Mouse (Mus musculus) spleen, postnatal 36 days (tissue): ENCODE results near the gene Mx1.

ENCODE experiments used
- DNase-seq, 2 experiments: peaks; one replicate each; pipeline ENCODE4 v3.0.0; 2022; ENCODE audit warnings: low spot score in 2 of 2, mixed read lengths in 1 of 2

The Mx1 gene

DNA sequence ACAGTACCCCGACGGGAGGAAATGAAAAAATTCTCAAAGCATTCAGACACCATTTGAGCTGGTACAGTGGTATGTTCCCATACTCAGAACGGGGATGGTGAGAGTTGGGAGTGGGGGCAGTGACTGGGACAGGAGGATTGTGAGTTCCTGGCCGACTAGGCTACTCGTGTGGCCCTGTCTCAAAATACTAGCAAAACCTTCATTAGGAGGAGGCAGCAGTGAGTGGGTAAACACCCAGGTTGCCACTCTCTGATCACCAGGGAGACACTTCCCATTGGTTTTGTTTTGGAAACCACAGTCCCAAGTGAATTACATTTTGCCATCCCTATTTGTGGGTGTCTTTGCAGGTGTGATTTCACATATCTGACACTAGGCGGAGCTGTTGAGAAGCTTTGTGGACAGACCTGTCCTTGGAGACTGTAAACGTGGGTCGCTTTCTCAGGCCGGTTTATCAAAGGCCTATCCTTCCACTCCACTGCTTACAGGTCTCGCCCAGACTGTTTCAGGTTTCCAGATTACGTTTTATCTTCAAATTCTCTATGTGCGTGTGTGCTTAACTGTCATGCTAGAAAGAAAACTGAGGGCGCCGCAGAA lies 18.9 kb downstream of the Mx1 start:
- DNase-seq: peak; percentile 21 to 42

DNA sequence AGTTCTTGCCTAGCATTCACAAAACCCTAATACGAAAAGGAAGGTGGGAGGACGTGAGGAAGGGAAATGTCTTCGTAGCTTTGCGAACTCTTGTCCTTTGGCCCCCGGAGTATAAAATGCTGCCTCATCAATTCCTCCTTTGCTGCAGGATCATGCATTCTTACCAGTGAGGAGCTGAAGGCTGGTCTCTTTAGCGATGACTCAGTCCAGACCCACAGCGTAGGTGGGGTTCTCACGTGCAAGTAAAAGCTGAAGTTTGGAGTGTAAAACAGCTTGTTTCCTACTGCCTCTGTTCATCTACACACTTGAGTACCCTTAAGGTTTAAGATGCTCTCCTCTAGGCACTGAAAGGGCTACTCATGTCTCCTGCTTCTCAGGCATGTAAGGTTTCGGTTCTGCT lies 20.7 kb downstream of the Mx1 start:
- no peak for DNase-seq

DNA sequence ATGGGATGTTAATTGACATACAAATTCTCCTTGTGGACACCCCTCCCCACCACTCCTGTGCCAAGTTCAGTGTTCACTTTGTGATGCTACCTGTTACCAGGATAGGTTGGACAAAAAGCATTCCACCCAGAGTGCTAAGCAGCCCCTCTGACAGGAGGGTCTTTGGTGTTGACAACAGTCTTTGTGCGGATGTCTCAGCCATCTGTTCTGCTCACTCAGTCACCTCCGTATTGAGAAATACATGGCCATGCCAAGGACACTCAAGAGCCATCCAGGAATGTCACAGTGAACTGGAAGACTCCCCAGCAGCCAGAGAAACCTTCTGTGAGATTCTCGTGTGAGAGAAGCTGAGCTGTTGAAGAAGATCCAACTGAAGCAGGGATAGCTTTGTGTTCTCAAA lies 24.5 kb downstream of the Mx1 start:
- no peak for DNase-seq

DNA sequence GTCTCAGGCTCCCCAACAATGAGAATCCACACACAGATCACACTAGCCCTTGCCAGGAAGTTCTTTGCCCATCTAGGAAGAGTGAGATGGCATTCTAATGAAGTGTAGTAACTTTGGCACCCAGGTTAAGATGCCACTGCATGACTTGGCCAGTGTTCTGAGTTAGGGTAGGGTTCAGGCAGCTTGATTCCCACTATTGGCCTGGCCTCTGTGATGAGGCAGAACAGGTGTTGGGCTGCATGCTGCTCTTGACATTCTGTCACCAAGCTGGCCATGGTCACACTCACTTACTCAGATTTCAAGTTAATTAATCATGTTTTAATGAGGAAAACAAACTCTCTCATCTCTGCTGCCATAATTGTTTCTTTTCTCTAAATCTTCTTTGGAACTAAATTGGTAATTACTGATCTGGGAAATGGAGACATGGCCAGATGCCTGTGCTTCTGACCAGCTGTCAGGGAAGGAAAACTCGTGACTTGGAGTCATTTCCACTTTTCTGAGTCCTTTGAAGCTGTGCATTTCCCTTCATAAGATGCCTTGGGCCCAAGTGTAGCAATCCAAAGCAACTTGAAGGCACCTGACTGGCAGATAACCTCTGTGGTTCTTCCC lies 25.2 kb downstream of the Mx1 start:
- no peak for DNase-seq

DNA sequence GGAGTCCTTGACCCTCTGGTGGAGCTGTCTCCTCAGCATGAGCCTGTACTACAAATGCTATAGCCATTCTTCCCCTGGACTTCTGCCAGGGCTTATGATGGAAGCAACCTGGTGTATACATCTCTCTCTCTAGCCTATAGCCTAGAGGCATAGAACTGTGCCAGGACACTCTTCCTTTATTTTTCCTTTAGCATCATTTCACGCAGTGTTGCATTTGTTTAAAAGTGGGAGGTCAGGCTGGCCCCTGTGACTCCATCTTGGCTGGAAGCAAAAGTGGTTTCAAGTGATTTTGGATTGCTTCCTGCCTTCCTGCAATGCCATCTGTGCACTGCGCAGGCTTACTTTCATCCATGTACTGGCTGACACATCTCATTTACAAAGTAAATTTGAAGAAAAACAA lies 28.5 kb downstream of the Mx1 start:
- no peak for DNase-seq

DNA sequence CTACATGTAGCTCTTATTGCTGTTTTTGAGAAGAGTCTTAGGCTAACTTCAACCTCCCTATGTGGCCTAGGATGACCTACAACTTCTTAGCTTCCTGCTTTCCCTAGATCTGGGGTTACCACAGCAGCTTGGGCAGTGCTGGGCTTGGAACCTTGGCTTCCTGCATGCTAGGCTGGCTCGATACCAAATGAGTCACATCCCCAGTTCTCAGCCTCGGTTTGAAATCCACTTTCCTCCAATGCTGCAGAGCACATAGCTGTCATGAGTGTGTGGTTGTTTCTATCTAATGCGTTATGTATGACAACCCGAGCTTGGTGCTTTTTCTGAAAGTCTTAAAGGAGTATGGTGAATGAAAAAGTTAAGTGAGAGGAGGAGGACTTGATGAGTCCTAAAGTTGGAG lies 31.4 kb downstream of the Mx1 start:
- DNase-seq: no peak

DNA sequence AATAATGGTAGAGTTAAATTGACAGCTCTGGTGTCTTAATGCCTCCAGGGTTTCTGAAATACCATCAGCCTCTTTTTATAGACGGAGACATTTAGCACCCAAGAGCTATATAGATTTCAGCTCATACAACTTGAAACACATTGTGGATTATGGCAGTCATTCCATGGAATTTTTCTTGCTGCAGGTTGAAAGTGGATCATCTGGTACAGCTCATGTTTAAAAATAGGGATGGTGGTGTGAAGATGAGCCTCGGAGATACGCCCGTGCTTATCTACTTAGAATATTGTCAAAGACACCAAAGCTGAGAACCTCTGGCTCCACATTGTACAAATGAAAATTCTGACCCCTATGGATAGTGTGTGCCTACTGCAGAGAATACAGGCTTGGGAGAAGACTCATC lies 32.6 kb downstream of the Mx1 start:
- DNase-seq: no peak

DNA sequence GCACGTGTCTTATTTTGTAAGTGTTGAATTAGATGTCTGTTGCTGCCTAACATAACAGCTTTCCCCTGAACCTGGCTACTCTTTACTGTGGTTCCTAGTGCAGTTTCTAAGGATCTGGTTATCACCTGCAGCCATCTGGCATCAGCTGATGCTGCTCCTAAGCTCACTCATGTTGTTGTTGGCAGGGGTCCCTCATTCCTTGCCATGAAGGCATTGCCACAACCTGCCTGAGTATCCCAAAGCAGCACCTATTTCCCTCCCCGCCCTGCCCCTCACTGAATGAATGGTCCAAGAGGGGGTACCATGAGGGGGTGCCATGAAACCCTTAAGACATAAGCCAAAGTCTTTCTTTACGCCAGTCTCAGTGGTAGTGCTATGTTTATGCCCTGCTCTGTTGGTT lies 34.7 kb downstream of the Mx1 start:
- no peak for DNase-seq

DNA sequence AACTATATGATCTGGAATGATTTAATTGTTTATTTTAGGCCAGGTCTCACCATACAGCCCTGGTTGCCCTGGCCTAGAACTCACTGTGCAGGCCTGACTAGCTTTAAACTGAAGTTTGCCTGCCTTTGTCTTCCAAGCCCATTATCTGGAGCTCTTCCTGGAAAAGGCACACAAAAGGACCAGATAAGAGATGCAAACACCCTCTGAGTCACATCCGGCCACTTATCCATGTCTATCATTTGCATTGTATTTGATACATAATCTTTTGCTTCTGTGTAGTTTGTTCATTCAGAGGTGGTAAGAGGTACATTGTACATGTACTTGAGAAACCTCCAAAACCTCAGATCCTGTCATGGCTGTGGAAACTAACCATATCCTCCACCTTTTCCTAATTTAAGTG lies 39.1 kb downstream of the Mx1 start:
- DNase-seq: no peak

DNA sequence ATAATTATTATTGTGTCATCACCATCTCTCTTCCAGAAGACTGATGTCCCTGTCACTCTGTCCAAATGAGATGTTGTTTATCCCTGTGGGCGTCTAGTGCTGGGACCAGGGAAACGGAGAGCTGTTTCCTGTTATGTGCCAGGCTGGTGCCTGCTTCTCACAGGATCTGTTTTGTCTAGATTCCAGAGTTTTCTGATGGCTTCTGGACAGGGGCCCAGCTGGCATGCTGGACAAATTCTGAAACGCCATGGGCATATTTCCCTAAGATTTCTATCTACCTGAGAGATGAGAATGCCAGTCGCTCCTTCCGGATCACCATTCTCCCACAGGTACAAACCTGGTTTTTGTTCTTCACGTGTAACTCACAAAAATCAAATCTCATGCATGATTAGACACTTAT lies 41.0 kb downstream of the Mx1 start:
- DNase-seq: no peak

DNA sequence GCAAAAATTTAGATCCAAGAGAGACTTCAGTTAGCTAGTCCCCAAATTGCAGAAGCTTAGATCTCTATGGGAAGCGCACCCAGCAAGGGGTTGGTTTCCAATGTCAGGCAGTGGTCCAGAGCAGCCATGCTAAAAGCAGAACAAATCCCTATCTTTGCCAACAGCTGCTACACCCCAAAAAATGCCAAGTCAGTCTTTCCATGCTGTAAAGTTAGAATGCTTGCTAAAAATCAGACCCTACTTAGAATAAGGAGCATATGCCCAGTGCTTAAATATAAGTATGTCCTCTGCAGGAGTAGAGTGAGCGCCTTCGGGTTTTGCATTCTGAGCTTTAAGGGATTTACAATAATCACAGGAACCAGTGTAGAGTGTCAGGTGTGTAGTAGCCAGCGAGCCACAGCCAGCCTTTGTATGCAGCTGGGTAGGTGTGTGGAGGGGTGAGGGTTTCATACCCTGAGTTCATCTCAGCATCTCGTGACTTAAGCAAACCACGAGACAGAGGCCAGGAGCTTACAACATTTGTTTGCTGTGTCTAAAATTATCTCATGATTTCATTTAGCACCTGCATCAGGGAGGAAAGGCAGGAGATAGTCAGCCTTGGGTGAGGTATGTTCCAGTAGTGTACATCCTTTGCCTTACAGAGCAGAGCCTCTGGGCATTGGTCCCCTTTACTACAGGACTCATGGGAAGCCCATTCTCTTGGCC lies 43.8 kb downstream of the Mx1 start:
- DNase-seq: no peak

DNA sequence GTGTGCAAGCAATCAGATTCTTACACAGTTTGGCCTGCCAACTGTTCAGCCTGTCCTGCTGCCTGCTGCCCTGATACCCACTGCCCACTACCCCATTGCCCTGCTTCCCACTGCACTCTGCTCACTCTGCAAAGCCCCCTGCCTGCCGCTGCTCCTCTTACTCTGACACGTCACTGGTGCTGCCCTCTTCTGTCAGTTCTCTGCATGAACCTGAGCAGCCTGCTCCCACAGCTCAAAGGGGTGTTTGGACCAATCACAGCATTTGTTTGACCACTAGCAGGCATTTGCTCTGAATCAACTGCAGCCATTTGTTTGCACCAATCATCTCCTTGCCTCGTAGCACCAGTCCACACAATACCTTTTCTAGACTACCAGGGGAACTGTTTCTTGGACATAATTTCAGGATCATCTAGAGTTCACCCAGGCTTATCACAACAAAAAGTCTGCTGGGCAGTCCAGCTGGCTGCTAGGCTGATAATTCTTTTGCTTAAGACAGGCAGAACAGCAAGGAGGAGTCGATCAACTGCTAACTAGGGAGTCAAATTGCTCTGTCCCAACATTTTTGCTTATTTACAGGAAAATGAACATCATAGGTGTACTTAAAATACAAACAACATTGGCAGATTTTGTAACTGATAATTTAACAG lies 44.7 kb downstream of the Mx1 start:
- DNase-seq: no peak

DNA sequence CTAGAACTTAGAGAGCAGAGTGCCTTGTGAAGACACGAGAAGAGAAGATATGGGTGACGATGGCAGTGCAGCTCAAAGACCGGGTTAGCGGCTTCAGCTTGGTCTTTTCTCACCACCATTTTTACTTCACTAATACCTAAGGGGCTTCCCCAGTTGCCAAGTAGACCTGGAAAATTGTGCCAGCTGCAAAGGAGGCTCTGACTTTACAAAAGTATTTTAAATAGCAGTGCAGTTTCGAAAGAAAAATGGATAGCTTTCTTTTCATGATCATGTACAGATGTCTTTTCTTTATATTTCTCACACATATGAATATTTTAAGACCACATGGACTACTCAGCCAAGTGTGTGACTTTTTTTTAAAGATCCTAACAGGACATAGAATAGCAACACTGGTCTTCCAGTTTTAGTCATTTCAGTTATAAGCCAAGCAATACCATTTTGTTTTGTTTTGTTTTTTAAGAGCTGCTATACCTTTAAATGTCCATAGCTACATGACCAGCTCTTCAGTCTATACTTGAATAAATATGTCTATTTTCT lies 57.2 kb downstream of the Mx1 start:
- no peak for DNase-seq

DNA sequence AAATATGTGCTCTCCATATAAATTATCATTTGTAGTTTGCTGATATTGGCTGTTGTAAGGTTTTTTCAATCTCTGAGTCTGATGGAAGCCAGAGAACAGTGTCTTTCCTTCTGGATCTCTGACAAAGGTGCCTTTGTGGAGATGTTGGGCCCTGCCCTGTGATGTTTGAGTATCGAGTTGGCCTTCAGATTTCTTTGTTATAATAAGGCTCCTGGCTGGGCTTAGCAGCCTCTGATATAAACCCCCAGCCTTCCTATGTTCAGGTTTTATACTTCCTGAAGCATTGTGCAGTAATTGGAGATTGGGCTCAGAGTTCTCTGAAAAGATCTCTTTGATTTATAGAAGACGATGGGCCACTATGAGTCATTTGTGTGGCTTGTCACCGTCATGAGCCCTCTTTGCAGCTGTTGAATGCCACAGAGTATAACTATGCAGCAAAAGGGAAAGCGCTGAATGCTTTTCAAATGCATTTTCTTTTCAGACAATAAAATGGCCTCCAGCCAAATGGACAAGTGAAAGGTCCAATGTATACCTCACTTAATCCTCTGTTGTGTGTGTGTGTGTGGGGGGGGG lies 60.4 kb downstream of the Mx1 start:
- DNase-seq: no peak

DNA sequence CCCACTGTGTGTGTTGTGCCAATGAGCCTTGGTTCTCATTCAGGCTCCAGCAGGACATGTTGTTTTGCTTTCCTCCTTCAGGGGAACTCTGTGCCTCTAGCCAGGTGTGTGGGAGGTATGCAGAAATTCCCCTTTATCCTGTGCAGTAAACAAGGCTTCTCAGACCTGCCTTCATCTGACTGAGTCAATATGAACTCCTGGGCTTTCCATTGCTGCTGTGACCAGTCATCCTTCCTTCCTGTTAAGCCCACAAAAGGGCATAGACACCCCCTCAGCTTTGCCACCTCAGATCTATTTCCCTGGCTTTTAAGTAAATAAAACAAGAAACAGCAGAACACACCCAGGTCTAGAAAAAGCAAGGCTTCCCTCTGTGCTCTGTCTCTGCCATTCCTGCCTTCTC lies 61.0 kb downstream of the Mx1 start:
- no peak for DNase-seq

DNA sequence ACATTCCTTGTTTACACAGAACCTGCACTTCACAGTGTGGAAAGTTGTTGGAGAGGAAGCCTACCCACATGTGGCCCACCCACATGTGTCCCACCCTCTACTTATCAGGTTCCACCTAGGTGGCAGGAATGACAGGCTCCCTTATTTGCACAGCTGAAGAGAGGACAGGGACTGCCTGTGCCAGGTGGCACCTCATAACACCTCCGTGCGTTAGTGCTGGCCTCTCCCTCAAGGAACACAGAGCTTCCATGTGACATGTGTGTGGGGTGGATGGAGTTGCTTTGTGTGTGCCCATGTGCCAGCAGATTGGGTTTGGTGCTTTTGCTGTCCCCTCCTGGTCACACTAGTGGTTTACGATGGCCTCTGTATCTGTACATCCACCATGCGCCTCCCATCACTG lies 62.7 kb downstream of the Mx1 start:
- DNase-seq: no peak

DNA sequence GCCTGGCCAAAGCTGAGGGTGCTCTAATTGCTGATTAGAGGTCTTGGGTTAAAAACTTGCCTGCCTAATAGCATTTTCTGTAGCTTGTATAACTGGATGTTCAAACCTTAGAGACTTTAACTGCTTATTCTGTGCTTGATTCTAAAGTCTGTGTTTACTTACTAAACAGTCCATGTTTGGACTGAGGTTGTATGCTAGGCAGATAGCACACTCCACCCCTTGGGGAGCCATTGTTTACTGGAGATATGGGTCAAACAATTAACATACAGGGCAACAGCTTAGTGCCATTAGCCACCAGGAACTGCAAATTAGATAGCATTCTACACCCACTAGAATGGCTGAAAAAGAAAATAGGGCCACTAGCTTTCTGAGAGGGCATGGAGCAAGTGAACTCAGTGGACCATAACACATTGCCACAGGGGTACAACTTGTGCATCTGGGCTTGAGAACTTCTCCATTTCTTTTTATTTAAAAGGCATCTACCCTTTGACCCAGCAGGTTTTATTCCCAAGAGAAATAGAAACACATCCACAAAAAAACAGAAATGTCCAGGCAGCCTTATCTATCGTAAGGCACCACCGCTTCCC lies 64.7 kb downstream of the Mx1 start:
- no peak for DNase-seq
